Mouse (Mus musculus): ENCODE measurements around the gene Map6. TPM values are rescaled to one million over a fixed set of nuclear protein-coding genes. Genes with fewer than 3 reads are reported as not detected.

The Map6 gene
- total RNA-seq, 2 experiments from 2014 or later: 96.6 to 98.6 TPM

- TF ChIP-seq CTCF (conservative IDR thresholded peaks at IDR 0.05): no peak
- Histone ChIP-seq H3K4me3 (peak overlapping the region; percentile 89), H3K27ac (peak overlapping the region; percentile 96; the same call in 1 of the 2 replicates)
- no peak for DNase-seq (ENCODE audit: low spot score in 2 of 2)
Observed at GRCm38 (mm10) chr7:99268951-99269945, 2.0 kb downstream of the Map6 start.

GRCm38 (mm10) chr7:99271630-99272029, 4.4 kb downstream of the Map6 start:
- H3K27ac ChIP-seq: peak overlapping the region; percentile 23; the same call in 1 of the 2 replicates
- peak overlapping the region; percentile 89 for H3K4me3 ChIP-seq
- TF ChIP-seq CTCF (conservative IDR thresholded peaks at IDR 0.05): no peak
- no peak for DNase-seq (ENCODE audit: low spot score in 2 of 2)

GRCm38 (mm10) chr7:99275131-99275530, 7.9 kb downstream of the Map6 start:
- no peak overlapping the region for H3K4me3 ChIP-seq
- no peak for TF ChIP-seq CTCF (conservative IDR thresholded peaks at IDR 0.05)
- H3K27ac ChIP-seq: no peak overlapping the region
- no peak for DNase-seq (ENCODE audit: low spot score in 2 of 2)

GRCm38 (mm10) chr7:99276679-99277078, 9.4 kb downstream of the Map6 start:
- no peak for TF ChIP-seq CTCF (conservative IDR thresholded peaks at IDR 0.05)
- H3K4me3 ChIP-seq: no peak overlapping the region
- no peak for DNase-seq (ENCODE audit: low spot score in 2 of 2)
- no peak overlapping the region for H3K27ac ChIP-seq

- no peak for TF ChIP-seq CTCF (conservative IDR thresholded peaks at IDR 0.05)
- no peak overlapping the region for H3K4me3 ChIP-seq
- no peak for DNase-seq (ENCODE audit: low spot score in 2 of 2)
- no peak overlapping the region for H3K27ac ChIP-seq
Observed at GRCm38 (mm10) chr7:99278309-99278708, 11.1 kb downstream of the Map6 start.

- Histone ChIP-seq H3K27ac (no peak overlapping the region), H3K4me3 (no peak overlapping the region)
- no peak for DNase-seq (ENCODE audit: low spot score in 2 of 2)
- TF ChIP-seq CTCF (conservative IDR thresholded peaks at IDR 0.05): no peak
Observed at GRCm38 (mm10) chr7:99279586-99279985, 12.3 kb downstream of the Map6 start.

- no peak for TF ChIP-seq CTCF (conservative IDR thresholded peaks at IDR 0.05)
- DNase-seq (ENCODE audit: low spot score in 2 of 2): peak; percentile 77 to 84
- H3K4me3 ChIP-seq: no peak overlapping the region; the same call in 1 of the 2 replicates
- H3K27ac ChIP-seq: peak overlapping the region; percentile 46; the same call in 1 of the 2 replicates
Observed at GRCm38 (mm10) chr7:99287287-99287686, 20.0 kb downstream of the Map6 start.

- Histone ChIP-seq H3K4me3 (no peak overlapping the region), H3K27ac (no peak overlapping the region)
- no peak for DNase-seq (ENCODE audit: low spot score in 2 of 2)
- TF ChIP-seq CTCF (conservative IDR thresholded peaks at IDR 0.05): no peak
Observed at GRCm38 (mm10) chr7:99290008-99290407, 22.8 kb downstream of the Map6 start.

- no peak overlapping the region for H3K4me3 ChIP-seq
- no peak for DNase-seq (ENCODE audit: low spot score in 2 of 2)
- H3K27ac ChIP-seq: no peak overlapping the region
- TF ChIP-seq CTCF (conservative IDR thresholded peaks at IDR 0.05): no peak
Observed at GRCm38 (mm10) chr7:99290925-99291324, 23.7 kb downstream of the Map6 start.

- no peak overlapping the region for H3K4me3 ChIP-seq
- TF ChIP-seq CTCF (conservative IDR thresholded peaks at IDR 0.05): no peak
- no peak for DNase-seq (ENCODE audit: low spot score in 2 of 2)
- no peak overlapping the region for H3K27ac ChIP-seq
Observed at GRCm38 (mm10) chr7:99294198-99294780, 27.0 kb downstream of the Map6 start.

- DNase-seq (ENCODE audit: low spot score in 2 of 2): no peak
- H3K4me3 ChIP-seq: no peak overlapping the region
- H3K27ac ChIP-seq: no peak overlapping the region
- no peak for TF ChIP-seq CTCF (conservative IDR thresholded peaks at IDR 0.05)
Observed at GRCm38 (mm10) chr7:99295104-99295503, 27.9 kb downstream of the Map6 start.

- DNase-seq (ENCODE audit: low spot score in 2 of 2): no peak
- TF ChIP-seq CTCF (conservative IDR thresholded peaks at IDR 0.05): no peak
- H3K27ac ChIP-seq: no peak overlapping the region
- H3K4me3 ChIP-seq: no peak overlapping the region
Observed at GRCm38 (mm10) chr7:99300650-99301175, 33.5 kb downstream of the Map6 start.

- no peak for DNase-seq (ENCODE audit: low spot score in 2 of 2)
- no peak for TF ChIP-seq CTCF (conservative IDR thresholded peaks at IDR 0.05)
- Histone ChIP-seq H3K4me3 (no peak overlapping the region), H3K27ac (peak overlapping the region; percentile 32; the same call in 1 of the 2 replicates)
Observed at GRCm38 (mm10) chr7:99304029-99304428, 36.8 kb downstream of the Map6 start.

Measured in layer of hippocampus, adult 2 months (tissue).